Mouse (Mus musculus) neutrophil, adult 5-6 weeks (primary cell): Measurements from ENCODE around the gene Ttc9b. TPM values are rescaled to one million over a fixed set of nuclear protein-coding genes. Genes with fewer than 3 reads are reported as not detected.
"Not testable (repeated sequence)": the region's sequence is repeated elsewhere in the genome, so short reads cannot be mapped to it uniquely, and the experiment has no call there.

ENCODE experiments used
- ATAC-seq: fragments of 151-379, 151-347 bp; 2 replicates; pipeline ENCODE4 v1.8.0; 2017; ENCODE audit warnings: mild to moderate bottlenecking, moderate TSS enrichment; ENCODE audit not compliant: insufficient number of reproducible peaks, poor library complexity, low FRiP score, severe bottlenecking; ENCODE audit errors: extremely low read depth
- total RNA-seq: library from RNA; stranded (forward); fragments of 200-1000 nt; gene quantifications from 2 replicates; pipeline ENCODE4 v1.2.3, GENCODE M21; 2017

Gene Ttc9b
- not detected in 2 replicates for total RNA-seq

DNA sequence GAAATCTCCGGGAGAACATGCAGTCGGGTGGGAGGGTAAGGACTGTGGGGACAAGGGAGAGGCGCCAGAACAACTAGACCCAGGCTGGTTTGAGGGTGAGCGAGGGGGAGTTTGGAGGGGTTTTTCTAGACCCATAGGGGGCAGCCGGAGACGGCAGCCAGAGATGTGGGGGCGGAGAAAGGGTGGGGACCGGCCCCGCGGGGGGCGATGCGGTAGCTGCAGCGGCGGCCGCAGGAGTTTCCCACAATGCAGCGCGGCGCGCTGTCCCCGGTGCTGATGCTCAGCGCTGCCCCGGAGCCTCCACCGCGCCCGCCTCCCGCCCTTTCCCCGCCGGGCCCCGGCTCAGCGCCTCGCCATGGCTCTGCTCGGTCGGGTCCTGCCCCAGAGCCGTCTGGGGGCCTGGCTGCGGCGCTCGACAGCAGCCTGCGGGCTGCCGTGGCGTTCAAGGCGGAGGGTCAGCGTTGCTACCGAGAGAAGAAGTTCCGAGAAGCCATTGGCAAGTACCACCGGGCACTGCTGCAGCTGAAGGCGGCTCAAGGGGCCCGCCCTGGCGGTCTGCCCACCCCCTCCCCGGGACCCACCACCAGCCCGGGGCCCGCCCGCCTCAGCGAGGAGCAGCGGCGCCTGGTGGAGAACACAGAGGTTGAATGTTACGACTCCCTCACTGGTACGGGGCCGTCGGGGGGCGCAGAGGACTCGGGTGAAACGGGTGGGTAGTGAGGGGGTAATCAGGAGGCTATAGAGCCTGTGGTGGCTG, at the start of gene Ttc9b:
Gene Ttc9b (plus strand): TSS at position 235 of the 757 bp plus-strand sequence.
- ATAC-seq: no peak

DNA sequence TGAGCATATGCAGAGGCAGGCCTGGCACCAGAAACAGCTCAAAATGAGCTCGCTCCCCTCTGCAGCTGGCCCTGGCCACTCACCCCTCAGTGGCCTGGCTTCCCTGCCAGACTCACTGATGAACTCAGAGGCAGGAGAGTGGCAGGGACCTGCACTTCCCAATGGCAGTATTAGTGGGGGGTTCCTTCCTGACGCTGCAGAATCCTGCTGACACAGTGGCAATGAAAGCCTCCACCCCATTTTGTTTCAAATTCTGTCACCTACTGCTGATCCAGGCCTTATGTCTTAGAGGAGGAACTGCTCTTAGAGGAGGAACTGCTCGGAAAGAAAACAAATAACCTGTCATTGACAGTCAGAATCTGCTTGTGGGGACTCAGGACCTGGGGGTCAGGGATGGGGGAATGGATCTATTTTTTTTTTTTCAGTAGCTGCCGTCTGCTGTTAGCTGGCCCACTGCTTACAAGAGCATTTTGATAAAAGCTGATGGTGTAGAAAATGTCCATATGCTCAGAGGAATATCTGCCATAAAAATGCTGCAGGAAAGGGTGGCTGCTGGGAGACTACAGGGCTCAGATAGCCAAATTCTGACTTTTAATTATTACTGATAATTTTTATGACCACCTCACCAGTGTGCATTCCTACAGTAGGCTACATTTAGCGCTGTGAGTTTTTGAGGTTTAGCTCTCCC, 48.9 kb upstream of the Ttc9b start:
- ATAC-seq: no peak

GRCm38 (mm10) chr7:27605499-27606285, 48.0 kb upstream of the Ttc9b start:
- no peak for ATAC-seq

DNA sequence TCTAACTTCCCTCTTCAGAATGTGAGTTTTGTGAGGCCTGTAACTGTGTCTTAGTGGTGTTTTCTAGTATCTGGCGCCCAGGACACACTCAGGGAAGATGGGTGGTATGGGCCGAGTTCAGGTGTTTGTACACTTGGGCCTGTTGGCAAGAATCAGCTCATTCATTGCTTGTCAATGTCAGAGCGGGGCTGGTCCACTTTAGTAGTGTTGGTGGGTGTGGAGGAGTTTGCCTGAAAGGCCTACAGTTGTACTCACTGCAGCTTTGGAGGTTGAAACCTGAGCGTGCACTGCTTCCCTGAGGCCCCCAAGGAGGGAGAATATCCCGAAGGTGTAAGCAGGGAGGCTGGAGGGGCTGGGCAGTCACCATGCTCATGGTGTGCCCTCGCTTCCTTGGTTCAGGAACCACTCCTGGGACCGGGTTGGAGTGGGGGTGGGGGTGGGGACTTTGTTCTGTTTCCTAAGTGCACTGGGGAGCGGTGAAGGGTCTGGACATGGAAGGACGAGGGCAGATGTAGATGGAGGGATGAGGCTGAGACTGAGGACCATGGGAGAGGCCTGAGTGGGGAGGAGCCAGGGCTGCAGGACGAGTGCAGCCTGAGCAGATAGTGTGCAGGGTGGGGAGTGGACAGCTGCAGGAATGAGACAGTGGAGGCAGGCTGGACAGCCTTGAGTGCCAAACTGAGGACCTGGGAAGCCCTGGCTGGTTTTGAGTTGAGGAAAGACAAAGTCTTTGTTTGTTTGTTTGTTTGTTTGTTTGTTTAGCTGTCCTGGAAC, 47.0 kb upstream of the Ttc9b start:
- no peak for ATAC-seq

DNA sequence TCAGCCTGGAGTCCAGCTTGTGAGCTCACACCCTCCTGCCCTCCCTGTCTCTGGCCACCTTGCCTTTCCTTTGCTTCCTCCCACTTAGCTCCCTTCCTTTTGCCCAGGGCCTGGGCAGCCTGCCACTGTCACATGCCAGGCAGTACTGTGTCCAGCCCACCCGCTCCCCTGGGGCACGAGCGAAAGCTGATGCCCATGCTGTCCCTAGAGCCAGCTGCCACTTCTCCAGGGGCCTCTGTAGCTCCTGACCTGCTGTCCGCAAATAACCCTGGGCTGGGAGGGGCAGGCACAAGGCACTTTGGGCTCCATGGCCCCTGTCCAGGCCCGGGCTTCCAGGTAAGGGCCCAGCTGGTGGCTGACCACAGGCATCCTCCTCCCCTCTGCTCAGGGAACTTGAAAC, 46.1 kb upstream of the Ttc9b start:
- ATAC-seq: no peak

GRCm38 (mm10) chr7:27608130-27608529, 45.6 kb upstream of the Ttc9b start:
- ATAC-seq: no peak

- no peak for ATAC-seq
These were observed 44.4 kb upstream of the Ttc9b start for GRCm38 (mm10) chr7:27609285-27609684.

DNA sequence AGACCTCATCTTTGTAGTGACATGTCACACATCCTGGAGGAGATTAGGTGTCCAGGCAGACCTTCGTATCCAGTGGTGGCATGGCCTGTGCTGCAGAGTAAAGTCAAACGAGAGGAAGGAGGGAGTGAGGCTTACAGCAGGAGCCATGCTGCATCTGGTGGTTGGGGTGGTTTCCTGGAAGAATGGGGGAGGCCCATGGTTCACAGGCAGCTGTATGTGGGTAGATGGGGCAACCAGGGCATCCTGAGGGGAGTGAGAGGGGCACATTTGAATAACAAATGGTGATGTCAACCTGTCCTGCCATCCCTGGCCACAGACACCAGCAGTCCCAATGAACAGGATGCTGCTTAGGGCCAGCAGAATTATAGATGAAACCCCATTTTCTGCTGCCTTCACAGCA, 44.0 kb upstream of the Ttc9b start:
- ATAC-seq: no peak

DNA sequence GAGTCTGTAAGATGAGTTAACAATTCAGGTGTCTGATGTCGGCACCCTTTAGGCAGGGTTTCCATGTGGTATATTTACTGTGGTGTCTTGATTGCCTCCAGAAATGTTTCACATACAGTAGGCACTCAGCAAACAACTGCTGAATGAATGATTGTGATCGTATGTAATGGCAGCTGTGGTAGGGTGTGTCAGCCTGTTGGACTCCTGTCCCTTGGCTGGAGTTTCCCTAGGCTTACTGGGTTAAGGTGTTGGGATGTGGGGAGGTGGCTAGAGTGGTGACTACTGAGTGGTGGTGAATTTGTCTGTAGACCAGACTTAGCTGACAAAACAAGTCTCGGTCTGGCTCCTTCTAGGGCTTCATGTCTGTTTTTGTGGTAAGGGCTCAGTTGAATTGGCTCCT, 43.3 kb upstream of the Ttc9b start:
- ATAC-seq: no peak

DNA sequence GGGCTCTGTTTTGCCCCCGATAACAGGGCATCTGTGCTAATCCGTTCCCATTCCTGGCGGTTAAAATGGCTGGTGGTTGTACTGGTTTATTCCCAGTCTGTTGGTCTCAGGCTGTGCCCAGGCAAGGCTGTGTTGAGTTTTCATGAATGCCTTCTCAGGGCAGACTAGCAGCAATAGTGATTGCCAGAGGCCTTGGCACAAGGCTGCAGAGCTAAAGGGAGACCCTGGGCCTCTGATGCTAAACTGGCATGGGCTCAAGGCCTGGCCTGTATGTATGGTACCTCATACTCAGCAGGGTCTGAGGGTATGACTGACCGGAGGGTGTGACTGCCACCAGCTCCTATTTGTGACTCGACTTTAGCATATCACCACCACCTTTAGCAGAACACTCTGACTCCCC, 42.8 kb upstream of the Ttc9b start:
- ATAC-seq: no peak

DNA sequence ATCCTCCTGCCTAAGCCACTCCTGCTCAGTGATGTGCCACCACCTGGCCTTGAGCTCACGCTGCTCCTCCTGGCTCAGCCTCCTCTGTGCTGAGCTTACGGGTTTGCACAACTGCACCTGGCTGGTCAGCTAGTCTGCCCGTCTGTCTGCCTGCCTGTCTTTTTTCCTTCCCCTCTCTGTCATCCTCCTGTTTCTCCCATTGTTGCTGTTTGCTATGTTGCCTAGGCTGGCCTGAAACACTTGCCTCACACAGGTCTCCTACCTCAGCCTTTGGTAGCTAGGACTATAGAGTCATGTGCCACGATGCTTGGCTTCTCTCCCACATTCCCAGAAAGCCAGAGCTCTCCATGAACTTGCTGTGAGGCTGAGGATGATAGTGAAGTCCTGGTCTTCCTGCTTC, 40.8 kb upstream of the Ttc9b start:
- ATAC-seq: no peak

DNA sequence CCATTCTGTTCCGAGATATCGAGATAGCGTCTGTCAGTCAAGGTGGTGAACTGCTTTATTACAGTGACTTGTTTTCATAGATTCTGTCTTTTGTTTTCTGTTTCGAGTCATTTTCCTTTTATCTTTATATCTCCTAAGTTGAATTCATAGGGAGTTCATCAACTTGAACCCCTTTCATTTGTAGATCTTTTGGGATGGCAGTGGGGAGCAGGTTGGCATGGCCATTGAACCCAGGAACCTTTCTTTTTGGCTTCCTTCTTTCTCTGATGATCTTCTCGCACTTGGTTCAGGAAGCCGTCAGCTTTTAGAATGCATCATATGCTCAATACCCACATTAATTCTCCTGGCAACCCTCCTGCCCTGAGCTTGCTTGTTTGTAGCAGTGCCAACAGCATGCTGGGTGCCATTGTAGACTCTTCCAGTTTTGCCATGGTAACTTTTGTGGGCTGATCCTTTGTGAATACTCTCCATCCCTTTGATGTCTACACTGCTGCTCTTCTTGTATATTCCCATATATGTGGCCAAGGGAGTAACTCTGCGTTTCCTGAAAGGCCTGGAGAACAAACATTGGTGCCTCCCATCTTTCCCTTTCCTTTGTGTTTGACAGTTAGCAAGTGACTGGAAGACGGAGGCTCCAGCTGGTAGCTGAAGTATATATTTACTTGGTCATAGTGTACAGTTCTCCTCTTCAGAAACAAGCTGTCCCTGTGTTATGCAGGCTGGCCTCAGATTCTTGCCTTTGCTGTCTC, 39.8 kb upstream of the Ttc9b start:
- ATAC-seq: no peak

DNA sequence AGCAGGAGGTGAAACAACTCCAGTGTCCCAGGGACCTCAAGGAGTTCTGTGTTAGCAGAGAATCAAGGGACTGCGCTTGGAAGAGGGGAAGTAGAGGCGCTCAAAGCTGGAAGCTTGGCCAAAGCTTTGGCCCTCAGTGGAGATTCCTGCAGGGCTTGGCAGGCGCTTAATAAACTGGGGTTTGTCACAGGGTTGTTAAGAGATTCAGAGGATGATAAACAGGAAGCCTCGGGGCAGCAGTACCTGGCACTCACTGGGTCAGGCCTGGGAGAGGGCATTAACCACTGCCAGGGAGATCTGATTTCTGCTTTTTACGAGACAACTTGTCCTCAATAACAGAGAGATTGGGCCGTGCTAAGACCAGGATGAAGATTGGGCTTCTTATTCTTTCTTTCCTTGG, 32.7 kb upstream of the Ttc9b start:
- ATAC-seq: no peak

DNA sequence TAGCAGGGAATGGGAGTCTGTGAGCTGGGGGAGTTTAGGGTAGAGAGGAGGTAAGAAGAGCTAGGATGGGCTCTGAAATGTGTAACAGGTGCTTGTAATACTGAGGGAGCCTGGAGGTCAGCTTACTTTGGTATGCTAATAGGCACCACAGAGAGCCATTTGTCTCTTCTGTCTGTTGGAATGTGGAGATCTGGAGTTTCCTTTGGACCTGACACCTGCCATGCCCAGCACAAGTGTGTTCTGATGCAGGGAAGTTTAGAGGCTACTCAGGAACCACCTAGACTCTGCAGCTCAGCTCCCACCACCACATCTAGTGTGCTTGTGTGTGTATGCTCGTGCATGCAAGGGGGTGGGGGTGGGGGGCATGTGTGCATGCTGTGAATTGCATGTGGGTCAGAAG, 31.5 kb upstream of the Ttc9b start:
- no peak for ATAC-seq

DNA sequence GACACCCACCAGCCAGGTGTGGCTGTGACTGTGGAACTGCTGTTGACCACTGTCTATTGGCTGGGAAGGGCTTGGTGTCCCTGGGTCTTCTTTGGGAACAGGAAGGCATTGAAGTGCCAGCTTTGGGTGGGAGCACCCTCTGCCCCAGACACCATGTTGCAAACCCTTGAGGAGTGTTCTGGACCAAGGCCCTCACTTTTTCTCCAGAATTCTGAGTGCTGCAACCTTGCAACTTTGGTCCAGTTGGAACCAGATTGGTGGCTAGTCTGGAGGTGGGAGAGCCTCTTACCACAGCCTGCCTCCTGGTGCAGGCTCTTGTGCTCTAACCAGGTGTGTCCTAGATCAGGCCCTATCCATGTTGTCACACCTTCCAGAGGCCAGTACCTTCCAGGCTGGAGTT, 28.7 kb upstream of the Ttc9b start:
- no peak for ATAC-seq

GRCm38 (mm10) chr7:27627707-27628106, 26.0 kb upstream of the Ttc9b start:
- ATAC-seq: no peak

DNA sequence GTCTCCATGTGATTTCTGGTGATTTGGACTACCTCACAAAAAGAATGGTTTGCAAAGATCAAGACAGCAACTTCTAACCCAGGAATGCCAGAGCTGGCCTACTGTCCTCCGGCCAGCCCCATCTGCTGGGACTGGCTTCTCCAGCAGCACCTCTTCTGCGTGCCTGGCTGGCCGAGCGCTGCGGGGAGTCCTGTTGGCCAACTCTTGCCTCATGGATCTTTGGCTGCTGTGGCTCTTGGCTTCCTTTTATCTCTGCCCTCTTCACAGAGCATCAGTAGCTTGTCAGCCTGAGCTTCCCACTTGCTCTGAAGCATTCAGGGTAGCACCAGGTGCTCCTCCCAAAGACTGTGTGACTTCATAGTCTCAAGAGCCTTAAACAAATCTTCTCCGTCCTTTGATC, 25.5 kb upstream of the Ttc9b start:
- ATAC-seq: no peak

DNA sequence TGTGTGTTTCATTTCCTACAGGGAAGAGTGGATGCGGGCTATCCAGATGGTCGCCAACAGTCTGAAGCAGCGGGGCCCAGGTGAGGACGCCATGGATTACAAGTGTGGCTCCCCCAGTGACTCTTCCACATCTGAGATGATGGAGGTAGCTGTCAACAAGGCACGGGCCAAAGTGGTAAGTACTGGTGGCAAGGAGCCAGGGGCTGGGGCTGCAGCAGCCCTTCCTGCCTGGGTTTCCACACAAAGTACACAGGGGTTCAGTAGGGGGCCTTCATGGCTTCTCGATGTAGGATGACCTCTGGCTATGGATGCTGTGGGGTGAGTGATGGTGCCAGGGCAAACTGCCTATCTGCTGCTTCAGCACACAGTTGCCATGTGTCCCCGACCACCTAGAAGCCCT, 24.9 kb upstream of the Ttc9b start:
- ATAC-seq: not testable (repeated sequence)

DNA sequence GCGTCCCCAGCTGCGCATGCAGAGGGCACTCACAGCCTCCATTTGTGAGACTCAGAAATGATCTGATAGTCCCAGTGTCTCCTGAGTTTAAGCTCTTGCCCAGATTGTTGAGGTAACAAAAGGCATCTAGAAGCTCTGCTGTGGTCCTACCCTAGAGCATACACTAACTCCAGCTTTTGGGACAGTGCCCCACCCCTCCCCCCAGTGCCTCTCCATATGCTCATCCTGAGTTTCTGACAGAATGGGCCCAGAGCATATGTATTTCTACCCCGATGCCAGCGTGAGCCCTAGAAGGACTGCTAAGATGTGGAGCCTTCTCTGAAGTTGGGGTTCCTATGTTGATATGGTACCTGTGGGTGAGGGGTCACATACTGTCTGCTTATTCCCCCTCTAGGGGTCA, 22.3 kb upstream of the Ttc9b start:
- ATAC-seq: no peak
